Mouse (Mus musculus) forebrain, embryonic 11.5 days (tissue): ENCODE data around the gene Fam19a1. TPM values are rescaled to one million over a fixed set of nuclear protein-coding genes. Genes with fewer than 3 reads are reported as not detected.
A peak's percentile ranks its signal among the peaks of the same experiment; 100 is the strongest.

Source experiments
- ATAC-seq: fragments of 200-750 bp; cut with Nextera tagmentation; replicated peaks from 2 replicates; pipeline ENCODE4 v1.8.0; 2017; ENCODE audit warnings: moderate TSS enrichment; ENCODE audit not compliant: low FRiP score
- DNase-seq: peaks from one replicate; pipeline ENCODE4 v3.0.0-alpha.2; 2017; ENCODE audit warnings: low spot score
- H3K27ac ChIP-seq: fragments of 300-500 bp; sonication (generic); 2 replicates; pipeline ENCODE4 v1.5.1; 2014; ENCODE audit warnings: low read depth, low read length
- H3K27me3 ChIP-seq: fragments of 300-500 bp; sonication (generic); 2 replicates; pipeline ENCODE4 v1.6.1; 2014; ENCODE audit warnings: mild to moderate bottlenecking, low read length, mixed read lengths; ENCODE audit not compliant: control insufficient read depth, insufficient read depth
- H3K36me3 ChIP-seq: fragments of 300-500 bp; sonication (generic); 2 replicates; pipeline ENCODE4 v1.6.1; 2014; ENCODE audit warnings: mild to moderate bottlenecking, low read length, moderate library complexity, mixed read lengths; ENCODE audit not compliant: control insufficient read depth, insufficient read depth
- H3K4me1 ChIP-seq: fragments of 300-500 bp; sonication (generic); replicated peaks from 2 replicates; pipeline ENCODE4 v1.6.1; 2014; ENCODE audit warnings: low read length, mixed read lengths; ENCODE audit not compliant: control insufficient read depth, insufficient read depth
- H3K4me2 ChIP-seq: fragments of 300-500 bp; sonication (generic); 2 replicates; pipeline ENCODE4 v1.6.1; 2014; ENCODE audit warnings: low read depth, mild to moderate bottlenecking, low read length, moderate library complexity, mixed read lengths; ENCODE audit not compliant: severe bottlenecking
- H3K4me3 ChIP-seq: fragments of 300-500 bp; sonication (generic); 2 replicates; pipeline ENCODE4 v1.5.1; 2014; ENCODE audit warnings: low read depth, low read length
- H3K9ac ChIP-seq: fragments of 300-500 bp; sonication (generic); 2 replicates; pipeline ENCODE4 v1.6.1; 2014; ENCODE audit warnings: low read length
- H3K9me3 ChIP-seq: fragments of 300-500 bp; sonication (generic); 2 replicates; pipeline ENCODE4 v1.6.1; 2016; ENCODE audit warnings: low read length, mixed read lengths; ENCODE audit not compliant: control insufficient read depth
- WGBS: fragments of 180-500 bp; shearing (Covaris S2); extraction: QIAGEN DNeasy Blood & Tissue Kit; methylation state at CpG from one replicate; pipeline ENCODE4 v1.1.7; 2014; 5-methylcytosine and 5-hydroxymethylcytosine counted together
- polyA plus RNA-seq: library from polyadenylated mRNA; unstranded; fragments of >200 nt; fragmentation: Nextera tagmentation; extraction: Ambion mirVana; gene quantifications from 2 replicates; pipeline ENCODE4 v1.2.1, GENCODE M21; 2014

Fam19a1 gene
- polyA plus RNA-seq, 1 experiment from 2014 or later: 0.96 TPM

DNA sequence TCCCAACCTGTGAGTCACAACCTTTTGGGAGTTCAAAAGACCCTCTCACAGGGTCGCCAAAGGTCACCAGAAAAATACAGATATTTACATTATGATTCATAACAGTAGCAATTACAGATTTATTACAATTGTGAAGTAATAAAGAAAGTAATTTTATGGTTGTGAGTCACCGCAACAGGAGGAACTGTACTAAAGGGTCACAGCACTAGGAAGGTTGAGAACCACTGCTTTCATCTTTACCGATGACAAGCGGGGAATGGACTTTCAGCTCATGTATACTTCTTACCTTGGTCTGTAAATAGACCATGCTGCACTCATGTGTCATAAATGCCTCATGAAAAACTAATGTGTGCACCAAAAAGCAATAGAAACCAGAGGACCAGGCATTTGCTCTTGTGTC lies 474.5 kb downstream of the Fam19a1 start:
- Histone ChIP-seq H3K27ac (no peak overlapping the region), H3K27me3 (no peaks in the 10 kb centered on the region), H3K9ac (no peak overlapping the region), H3K4me3 (no peak overlapping the region), H3K36me3 (no peaks in the 10 kb centered on the region), H3K9me3 (no peaks in the 10 kb centered on the region), H3K4me2 (no peak overlapping the region), H3K4me1 (no peaks in the 10 kb centered on the region)
- ATAC-seq: no peak
- DNase-seq: no peak
- 92% methylated on average over 4 of the region's 4 CpGs for WGBS

DNA sequence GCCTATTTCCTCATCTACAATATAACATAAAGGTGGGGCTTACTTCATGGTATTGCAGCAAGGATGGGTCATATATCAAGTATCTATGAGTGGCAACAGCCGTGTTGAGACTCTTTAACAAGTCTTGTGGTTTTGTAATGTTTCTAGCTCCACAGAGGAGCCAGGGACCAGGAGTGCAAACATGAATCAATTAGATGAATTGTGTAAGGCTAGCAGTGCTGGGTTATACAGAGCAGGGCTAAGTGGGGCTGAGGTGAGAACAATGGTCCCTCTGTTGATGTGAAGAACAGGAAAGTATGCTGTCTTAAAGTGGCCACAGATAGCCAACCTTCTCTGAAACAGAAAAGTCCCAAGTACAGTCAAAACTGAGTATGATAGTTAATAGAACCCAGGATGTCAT lies 480.1 kb downstream of the Fam19a1 start:
- Histone ChIP-seq H3K36me3 (no peaks in the 10 kb centered on the region), H3K27me3 (no peaks in the 10 kb centered on the region), H3K27ac (no peak overlapping the region), H3K4me2 (no peak overlapping the region), H3K4me3 (no peak overlapping the region), H3K4me1 (no peaks in the 10 kb centered on the region), H3K9me3 (no peaks in the 10 kb centered on the region), H3K9ac (no peak overlapping the region)
- WGBS: 70% methylated on average over 1 of the region's 1 CpGs
- DNase-seq: no peak
- no peak for ATAC-seq

- no peak overlapping the region for H3K9ac ChIP-seq
- H3K4me3 ChIP-seq: no peak overlapping the region
- H3K4me1 ChIP-seq: no peaks in the 10 kb centered on the region
- 96% methylated on average over 8 of the region's 10 CpGs for WGBS
- DNase-seq (no peak), ATAC-seq (no peak)
- no peak overlapping the region for H3K27ac ChIP-seq
- no peak overlapping the region for H3K4me2 ChIP-seq
- H3K36me3 ChIP-seq: no peaks in the 10 kb centered on the region
- H3K9me3 ChIP-seq: no peaks in the 10 kb centered on the region
- no peaks in the 10 kb centered on the region for H3K27me3 ChIP-seq
Measured at GRCm38 (mm10) chr6:96595201-96595600, 482.2 kb downstream of the Fam19a1 start.

- WGBS: 76% methylated on average over 1 of the region's 1 CpGs
- H3K4me2 ChIP-seq: no peak overlapping the region
- H3K9ac ChIP-seq: no peak overlapping the region
- no peaks in the 10 kb centered on the region for H3K4me1 ChIP-seq
- no peaks in the 10 kb centered on the region for H3K36me3 ChIP-seq
- no peak for ATAC-seq
- no peaks in the 10 kb centered on the region for H3K9me3 ChIP-seq
- no peak overlapping the region for H3K27ac ChIP-seq
- H3K4me3 ChIP-seq: no peak overlapping the region
- H3K27me3 ChIP-seq: no peaks in the 10 kb centered on the region
- no peak for DNase-seq
Measured at GRCm38 (mm10) chr6:96624196-96624595, 511.2 kb downstream of the Fam19a1 start.

DNA sequence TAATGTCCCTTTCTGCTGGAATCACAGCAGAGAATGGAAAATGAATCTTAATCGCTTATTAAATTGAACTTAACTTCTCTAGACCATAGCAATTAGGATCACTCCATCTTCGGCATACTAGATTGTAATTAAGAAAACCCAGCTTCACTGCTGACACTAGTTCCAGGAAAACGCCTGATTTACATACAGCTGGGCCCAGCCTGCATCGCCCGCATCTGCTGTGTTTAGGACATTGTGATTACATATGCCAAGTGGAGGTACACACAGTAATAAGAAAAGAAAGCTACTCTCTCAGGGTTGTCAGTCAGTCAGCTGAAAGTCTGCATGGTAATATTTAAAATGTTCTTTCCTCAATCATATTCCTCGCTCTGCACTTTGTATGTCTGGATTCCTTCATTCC lies 518.6 kb downstream of the Fam19a1 start:
- Histone ChIP-seq H3K4me3 (no peak overlapping the region), H3K36me3 (no peaks in the 10 kb centered on the region), H3K4me2 (no peak overlapping the region), H3K9me3 (no peaks in the 10 kb centered on the region), H3K9ac (no peak overlapping the region), H3K4me1 (no peaks in the 10 kb centered on the region), H3K27me3 (no peaks in the 10 kb centered on the region), H3K27ac (no peak overlapping the region)
- peak; percentile 83 for ATAC-seq
- 75% methylated on average over 6 of the region's 6 CpGs for WGBS
- DNase-seq: no peak

DNA sequence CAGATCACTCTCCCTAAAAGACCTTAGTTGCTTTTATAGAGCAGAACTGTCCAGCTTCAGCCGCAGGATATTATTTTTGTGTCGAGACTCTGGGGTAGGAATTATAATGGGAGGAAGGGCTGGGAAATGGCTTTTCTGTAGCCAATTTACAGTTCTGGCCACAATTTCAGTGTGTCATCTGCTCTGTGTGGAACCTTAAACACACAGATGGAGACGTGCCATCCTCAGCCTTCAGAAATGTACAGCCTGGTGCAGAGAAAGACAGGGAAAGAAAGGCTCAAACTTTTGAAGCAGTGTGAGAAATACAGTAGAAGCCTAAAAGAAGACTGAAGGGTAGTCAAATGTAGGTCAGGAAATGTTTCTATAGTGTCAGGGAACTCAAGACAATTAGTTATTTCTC lies 519.3 kb downstream of the Fam19a1 start:
- no peaks in the 10 kb centered on the region for H3K27me3 ChIP-seq
- H3K9ac ChIP-seq: no peak overlapping the region
- H3K36me3 ChIP-seq: no peaks in the 10 kb centered on the region
- ATAC-seq (no peak), DNase-seq (no peak)
- H3K27ac ChIP-seq: no peak overlapping the region
- no peaks in the 10 kb centered on the region for H3K9me3 ChIP-seq
- H3K4me3 ChIP-seq: no peak overlapping the region
- WGBS: 90% methylated on average over 3 of the region's 3 CpGs
- H3K4me2 ChIP-seq: no peak overlapping the region
- H3K4me1 ChIP-seq: no peaks in the 10 kb centered on the region

GRCm38 (mm10) chr6:96635663-96636062 lies 522.7 kb downstream of the Fam19a1 start:
- DNase-seq: no peak
- no peak for ATAC-seq
- H3K4me1 ChIP-seq: no peaks in the 10 kb centered on the region
- H3K4me3 ChIP-seq: no peak overlapping the region
- no peaks in the 10 kb centered on the region for H3K27me3 ChIP-seq
- 92% methylated on average over 2 of the region's 2 CpGs for WGBS
- H3K27ac ChIP-seq: no peak overlapping the region
- no peaks in the 10 kb centered on the region for H3K9me3 ChIP-seq
- no peak overlapping the region for H3K4me2 ChIP-seq
- H3K36me3 ChIP-seq: no peaks in the 10 kb centered on the region
- no peak overlapping the region for H3K9ac ChIP-seq

- no peak for ATAC-seq
- 93% methylated on average over 2 of the region's 2 CpGs for WGBS
Measured at GRCm38 (mm10) chr6:96648742-96649141, 535.8 kb downstream of the Fam19a1 start.

GRCm38 (mm10) chr6:96649267-96649666 lies 536.3 kb downstream of the Fam19a1 start:
- H3K27me3 ChIP-seq: no peaks in the 10 kb centered on the region
- 89% methylated on average over 5 of the region's 5 CpGs for WGBS
- H3K4me3 ChIP-seq: no peak overlapping the region
- H3K9ac ChIP-seq: no peak overlapping the region
- no peaks in the 10 kb centered on the region for H3K9me3 ChIP-seq
- H3K36me3 ChIP-seq: no peaks in the 10 kb centered on the region
- ATAC-seq: no peak
- no peaks in the 10 kb centered on the region for H3K4me1 ChIP-seq
- DNase-seq: no peak
- H3K4me2 ChIP-seq: no peak overlapping the region
- H3K27ac ChIP-seq: no peak overlapping the region

More at GRCm38 (mm10) chr6:96648742-96649141, 535.8 kb downstream of the Fam19a1 start:
- H3K27me3 ChIP-seq: no peaks in the 10 kb centered on the region
- no peaks in the 10 kb centered on the region for H3K4me1 ChIP-seq
- H3K4me3 ChIP-seq: no peak overlapping the region
- no peak for DNase-seq
- no peak overlapping the region for H3K9ac ChIP-seq
- H3K27ac ChIP-seq: no peak overlapping the region
- H3K36me3 ChIP-seq: no peaks in the 10 kb centered on the region
- no peak overlapping the region for H3K4me2 ChIP-seq
- H3K9me3 ChIP-seq: no peaks in the 10 kb centered on the region
